Mouse (Mus musculus): ENCODE data around the gene Ntm.

Gene Ntm

DNA sequence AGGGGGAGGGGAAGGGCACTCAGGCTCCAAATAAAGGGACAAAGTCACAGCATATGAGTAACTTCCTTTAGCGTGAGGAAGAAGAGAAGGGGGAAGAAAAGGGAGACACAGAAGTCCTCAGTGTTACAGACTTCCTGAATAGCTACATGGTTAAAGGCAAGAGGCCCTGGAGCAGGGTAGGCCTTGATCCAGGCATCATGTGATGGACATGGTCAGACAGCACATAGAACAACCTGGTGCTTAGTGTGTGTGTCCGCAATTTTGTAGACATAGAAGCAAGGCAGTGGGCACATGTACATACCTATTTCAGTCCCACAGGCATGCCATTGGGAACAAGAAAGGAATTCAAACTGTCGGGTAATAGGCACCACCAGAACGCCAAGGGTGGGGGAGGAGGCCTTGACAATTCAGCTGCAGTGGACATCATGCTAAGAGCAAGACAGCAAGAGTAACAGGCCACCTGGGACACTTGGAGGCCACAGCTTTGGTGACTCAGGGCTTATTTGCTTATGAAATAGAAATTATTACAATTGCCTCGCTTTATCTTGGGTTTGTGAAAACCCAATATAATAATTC lies 832.1 kb downstream of the Ntm start:
- DNase-seq (ENCODE audit: low spot score), result no peak

DNA sequence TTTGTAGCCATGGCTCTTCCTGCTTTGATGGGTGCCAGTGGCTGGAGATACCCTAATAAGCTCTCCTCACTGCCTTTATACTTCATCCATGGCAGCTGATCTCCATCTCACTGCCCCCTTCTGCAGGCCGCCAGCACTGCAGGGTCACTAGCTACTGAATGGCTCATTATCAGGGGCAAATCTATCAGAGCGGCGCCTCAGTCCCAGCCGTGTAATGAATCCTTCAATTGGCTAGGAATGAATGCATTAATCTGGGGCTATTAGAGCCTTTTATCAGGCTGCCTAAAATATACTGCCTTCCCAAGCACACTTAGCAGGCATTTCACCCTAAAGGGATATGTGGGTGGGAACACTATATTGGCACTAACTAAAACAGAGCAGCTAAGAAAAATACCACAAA lies 832.6 kb downstream of the Ntm start:
- no peak for DNase-seq (ENCODE audit: low spot score)

DNA sequence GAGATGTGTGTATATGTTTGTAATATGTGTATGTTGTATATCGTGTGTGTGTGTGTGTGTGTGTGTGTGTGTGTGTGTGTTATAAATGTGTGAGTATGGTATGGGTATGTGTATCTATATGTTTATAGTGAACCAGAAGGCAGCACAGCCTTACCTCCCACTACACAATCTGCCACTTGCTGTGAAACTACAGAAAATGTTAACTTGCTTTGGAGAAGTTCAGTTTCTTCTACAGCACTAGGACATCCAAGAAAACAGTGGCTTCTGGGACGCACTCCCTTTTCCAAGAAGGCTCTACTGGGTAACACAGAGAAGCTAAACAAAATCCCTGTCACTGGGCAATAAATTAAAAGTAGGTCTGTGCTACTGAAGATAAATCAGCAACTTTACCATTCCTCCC lies 834.5 kb downstream of the Ntm start:
- no peak for DNase-seq (ENCODE audit: low spot score)

- no peak for DNase-seq (ENCODE audit: low spot score)
These were observed 838.5 kb downstream of the Ntm start for GRCm38 (mm10) chr9:29124455-29124854.

- no peak for DNase-seq (ENCODE audit: low spot score)
These were observed 839.1 kb downstream of the Ntm start for GRCm38 (mm10) chr9:29123828-29124227.

DNA sequence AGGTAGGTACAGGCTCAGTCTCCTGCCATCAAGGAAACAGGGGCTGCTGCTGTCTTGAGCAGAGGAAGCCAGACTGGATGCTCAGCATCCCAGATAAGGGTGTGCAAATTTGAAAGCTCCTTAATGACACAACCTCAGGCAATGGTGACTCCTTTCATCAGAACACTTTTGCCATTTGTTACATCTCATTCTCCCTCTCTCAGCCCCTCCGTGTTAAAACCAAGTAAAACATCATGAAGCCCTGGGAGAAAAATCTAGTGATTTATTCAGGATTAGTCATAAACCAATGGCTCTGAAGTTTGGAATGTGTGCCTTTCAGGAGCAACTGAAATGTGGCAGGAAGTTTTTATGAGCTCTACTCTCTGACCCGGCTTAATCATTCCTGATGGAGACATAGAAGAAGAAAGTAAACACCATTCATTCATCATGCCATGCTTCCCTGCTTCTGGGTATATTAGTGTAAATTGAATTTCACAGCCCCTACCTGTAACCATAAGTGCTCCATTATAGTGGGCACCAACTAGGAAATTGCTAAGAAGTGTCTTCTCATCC lies 845.3 kb downstream of the Ntm start:
- DNase-seq (ENCODE audit: low spot score), result no peak

GRCm38 (mm10) chr9:29115337-29115736 lies 847.6 kb downstream of the Ntm start:
- DNase-seq (ENCODE audit: low spot score), result no peak

DNA sequence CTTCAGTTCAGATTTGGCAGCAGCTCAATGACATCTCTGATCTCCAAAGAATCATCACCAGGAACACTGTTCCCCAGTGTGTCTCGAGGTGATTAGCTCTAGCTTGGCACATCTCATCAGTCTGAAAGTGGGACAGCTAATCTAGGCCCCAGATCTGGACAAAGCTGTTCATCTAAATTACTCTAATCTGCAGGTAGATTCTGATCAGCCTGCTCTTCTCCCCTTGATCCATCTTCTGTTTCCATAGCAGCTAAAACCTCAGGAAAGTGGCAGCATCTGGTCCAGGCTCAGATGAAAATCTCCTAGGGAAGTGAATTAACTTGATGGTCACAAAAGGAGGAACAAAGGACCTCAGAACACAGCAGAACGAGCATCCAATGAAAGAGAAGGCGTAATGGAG lies 856.2 kb downstream of the Ntm start:
- DNase-seq (ENCODE audit: low spot score), result no peak

DNA sequence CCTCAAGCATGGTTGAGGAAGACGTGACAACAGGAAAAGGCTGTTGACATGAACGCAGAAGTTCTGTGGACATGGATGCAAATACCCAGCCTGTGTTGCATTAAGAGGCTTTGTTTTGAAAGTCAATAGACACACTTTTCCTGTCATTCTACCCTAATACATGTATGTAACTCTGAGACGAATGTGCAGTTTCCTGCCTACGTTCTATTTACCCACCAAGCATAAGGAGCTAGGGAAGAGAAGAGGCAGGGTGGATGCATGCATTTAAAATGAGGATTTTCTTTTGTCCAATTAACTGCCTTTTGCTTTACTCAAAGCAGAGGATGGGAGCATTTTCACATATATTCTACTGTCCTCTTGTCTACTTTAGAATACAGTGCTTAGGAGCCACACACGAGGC lies 858.5 kb downstream of the Ntm start:
- no peak for DNase-seq (ENCODE audit: low spot score)

DNA sequence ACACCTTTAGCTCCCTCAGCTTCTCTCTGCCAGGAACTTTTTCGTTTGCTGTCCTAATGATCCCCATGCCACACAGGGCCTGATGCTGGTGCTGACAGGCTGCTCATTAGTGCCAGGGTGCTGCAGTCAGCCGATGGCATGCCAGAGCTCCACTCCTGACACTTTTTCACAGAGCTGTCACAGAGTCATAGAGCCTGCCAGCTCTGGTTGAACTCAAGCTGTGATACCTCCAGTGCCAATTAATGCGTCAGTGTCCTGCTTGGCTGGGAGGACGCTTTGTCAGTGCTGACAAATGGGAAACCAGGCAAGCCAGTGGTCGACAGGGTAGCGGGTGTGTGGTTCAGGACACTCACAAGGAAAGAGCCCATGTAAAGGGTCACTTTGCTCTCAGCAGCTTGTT lies 858.9 kb downstream of the Ntm start:
- no peak for DNase-seq (ENCODE audit: low spot score)

DNA sequence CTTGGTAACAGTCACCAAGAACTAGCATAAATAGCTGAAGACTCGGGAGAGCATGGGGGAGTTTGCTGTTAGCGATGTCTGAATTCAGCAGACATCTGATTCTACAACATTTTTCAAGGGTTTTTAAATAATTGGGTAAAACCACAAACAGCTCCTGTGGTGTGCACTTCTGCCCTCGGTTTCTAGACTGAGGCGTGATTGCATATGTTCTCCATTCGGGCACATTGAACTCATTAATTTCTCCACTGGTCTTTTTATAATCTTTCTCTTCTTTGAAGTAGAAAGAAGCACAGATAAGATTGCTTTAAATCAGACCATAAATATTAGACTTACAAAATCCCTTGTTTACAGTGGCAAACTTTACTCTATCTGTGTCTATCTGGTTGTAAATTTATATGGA lies 862.3 kb downstream of the Ntm start:
- DNase-seq (ENCODE audit: low spot score), result no peak

DNA sequence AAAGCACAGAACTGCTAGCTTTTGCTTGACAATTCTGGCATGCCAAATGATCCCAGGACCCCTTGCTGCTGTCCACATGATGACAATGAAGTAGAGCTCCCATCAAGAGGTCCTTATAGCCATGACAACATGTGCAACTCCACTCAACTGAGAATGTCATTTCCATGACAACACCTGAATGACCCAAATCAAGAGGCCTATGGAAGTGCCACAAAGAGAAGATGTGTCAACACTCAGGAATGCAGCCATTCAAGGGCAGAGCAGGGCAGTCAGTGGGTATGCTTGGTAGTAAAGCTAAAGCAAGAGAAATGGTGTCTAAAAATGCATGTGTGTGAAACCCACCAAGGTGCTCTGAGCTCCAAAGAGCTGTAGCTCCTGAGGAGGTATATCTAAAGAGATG lies 870.5 kb downstream of the Ntm start:
- no peak for DNase-seq (ENCODE audit: low spot score)

DNA sequence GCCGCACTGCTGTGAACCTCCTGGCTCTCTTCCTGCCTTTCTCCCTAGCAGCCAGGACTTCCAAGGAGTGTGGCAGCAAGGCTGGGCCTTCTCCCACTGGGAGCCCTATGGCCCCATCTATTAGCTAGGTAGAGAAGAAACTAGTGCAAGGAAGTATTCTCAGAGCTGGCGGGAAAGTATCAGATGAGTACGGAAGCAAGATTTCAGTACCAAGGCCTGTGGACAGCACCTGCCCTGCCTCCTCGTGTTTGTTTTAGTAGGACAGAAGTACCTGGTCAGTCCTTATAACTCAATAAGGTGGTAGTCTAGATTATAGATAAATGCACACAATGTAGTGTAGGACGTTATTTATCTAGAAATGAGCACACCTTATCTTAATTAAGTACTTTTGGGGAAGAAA lies 874.3 kb downstream of the Ntm start:
- no peak for DNase-seq (ENCODE audit: low spot score)

GRCm38 (mm10) chr9:29087656-29088055 lies 875.3 kb downstream of the Ntm start:
- no peak for DNase-seq (ENCODE audit: low spot score)

DNA sequence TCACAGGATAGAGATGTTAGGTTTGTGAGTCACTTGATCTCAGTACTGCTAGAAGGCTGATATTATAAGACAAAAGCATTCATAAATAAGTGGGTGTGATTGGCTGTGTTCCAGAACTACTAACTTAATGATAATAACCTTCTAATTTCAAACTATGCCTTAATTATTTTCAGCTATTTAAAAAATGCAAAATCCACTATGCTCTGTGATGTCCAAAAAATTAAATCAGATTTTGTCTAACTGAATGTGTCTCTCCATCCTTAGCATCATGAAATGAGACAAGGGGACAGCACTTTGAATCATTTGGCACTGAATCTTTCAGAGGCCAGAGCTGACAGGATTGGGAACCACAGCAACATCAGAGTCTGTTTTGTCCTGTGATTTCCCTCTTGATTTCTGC lies 875.8 kb downstream of the Ntm start:
- no peak for DNase-seq (ENCODE audit: low spot score)

- DNase-seq (ENCODE audit: low spot score), result no peak
These were observed 886.9 kb downstream of the Ntm start for GRCm38 (mm10) chr9:29075924-29076577.

DNA sequence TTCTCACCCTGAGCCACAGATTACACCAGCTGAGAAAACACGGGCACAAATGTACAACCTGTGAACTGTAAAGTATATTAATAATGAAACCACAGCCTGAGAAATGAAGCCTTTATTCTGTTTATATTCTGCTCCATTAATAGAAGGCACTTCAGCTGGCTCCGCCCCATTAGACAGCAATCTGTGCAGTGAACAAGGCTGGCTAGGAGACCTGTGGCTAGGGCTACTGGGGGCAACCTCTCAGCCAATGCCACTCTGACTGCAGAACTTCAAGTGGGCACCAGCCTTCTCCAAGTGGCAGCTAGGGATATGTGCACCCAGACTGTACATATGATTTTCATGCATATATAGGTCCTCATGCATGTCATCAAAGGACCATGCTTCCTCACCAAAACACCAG lies 887.7 kb downstream of the Ntm start:
- no peak for DNase-seq (ENCODE audit: low spot score)

DNA sequence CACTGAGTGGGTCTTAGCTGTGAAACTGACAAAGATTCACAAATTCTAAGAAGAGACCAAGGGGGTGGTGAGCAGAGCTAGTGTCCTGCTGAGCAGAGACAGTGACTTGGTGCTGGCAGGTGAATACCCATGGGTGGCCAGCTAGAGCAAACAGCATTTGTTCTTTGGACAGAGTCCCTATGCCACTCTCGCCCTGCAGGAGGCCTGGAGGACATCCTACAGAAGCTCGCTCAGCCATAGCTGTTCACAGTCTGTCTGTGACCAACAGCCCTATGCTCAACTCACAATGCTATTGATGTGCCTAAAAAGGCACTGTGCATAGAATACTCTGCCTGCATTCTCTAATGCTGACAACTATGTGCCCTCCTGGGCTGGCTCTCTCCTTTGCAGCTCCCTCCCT lies 888.4 kb downstream of the Ntm start:
- no peak for DNase-seq (ENCODE audit: low spot score)

- no peak for DNase-seq (ENCODE audit: low spot score)
These were observed 890.9 kb downstream of the Ntm start for GRCm38 (mm10) chr9:29071997-29072396.

DNA sequence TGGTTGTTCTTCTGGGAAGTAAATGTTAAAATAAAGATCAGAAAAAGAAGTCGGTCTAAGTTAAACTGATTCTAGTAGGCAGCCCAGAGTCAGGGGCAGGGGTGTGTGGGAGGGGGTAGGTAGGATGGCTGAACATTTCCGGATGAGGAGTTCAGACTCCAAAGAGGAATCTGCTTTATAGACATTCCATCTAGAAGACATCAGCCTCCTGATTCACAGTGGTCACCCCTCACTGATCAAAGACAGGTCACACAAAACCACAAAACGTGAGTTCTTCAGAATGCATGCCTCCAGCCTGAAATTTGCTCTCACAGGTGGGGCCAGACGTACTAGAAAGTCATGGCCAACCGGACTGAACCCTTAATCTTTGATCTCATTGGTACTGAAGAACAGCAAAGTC lies 895.4 kb downstream of the Ntm start:
- no peak for DNase-seq (ENCODE audit: low spot score)

- DNase-seq (ENCODE audit: low spot score), result no peak
These were observed 902.6 kb downstream of the Ntm start for GRCm38 (mm10) chr9:29060293-29060692.

DNA sequence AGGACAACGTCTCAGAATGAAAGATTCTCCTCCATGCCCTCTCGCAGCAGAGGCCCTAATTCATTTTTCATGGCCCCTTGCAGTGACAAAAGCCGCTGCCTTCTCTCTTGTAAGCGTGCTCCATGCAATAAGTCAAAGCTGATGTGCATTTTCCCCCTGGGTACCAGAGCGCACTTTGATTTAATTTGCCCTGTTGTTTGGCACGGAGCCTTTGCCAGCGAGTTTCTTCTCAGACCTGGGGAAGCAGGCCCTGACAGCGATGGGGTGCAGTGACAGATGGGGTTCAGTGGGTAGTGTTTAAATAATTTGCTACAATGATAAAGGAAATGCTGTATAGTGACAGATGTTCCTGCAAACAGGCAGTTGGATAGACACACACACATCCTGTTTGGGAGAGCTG lies 904.1 kb downstream of the Ntm start:
- no peak for DNase-seq (ENCODE audit: low spot score)

GRCm38 (mm10) chr9:29055637-29056036 lies 907.3 kb downstream of the Ntm start:
- DNase-seq (ENCODE audit: low spot score), result no peak

- no peak for DNase-seq (ENCODE audit: low spot score)
These were observed 926.5 kb downstream of the Ntm start for GRCm38 (mm10) chr9:29036466-29036865.

All from lung, postnatal 25 days (tissue).